Mouse (Mus musculus) lung, embryonic 16.5 days (tissue): ENCODE measurements at regions not wholly inside any gene's neighbourhood (a gene's known extent, or its start where the extent isn't known, plus 50 kb on each side); places are given as distances from the start of the nearest gene placed in this dataset.

Experiments used
- ATAC-seq: fragments of 200-750 bp; cut with Nextera tagmentation; 2 replicates; pipeline ENCODE4 v1.8.0; 2017; ENCODE audit warnings: low read depth, mild to moderate bottlenecking, moderate library complexity
- H3K27ac ChIP-seq: fragments of 300-500 bp; sonication (generic); 2 replicates; pipeline ENCODE4 v1.5.1; 2014; ENCODE audit warnings: mild to moderate bottlenecking, control low read depth, low read length
- H3K27me3 ChIP-seq: fragments of 300-500 bp; sonication (generic); 2 replicates; pipeline ENCODE4 v1.6.1; 2014; ENCODE audit warnings: low read depth, low read length, mixed read lengths; ENCODE audit not compliant: control insufficient read depth, insufficient read depth
- H3K36me3 ChIP-seq: fragments of 300-500 bp; sonication (generic); 2 replicates; pipeline ENCODE4 v1.6.1; 2014; ENCODE audit warnings: low read length; ENCODE audit not compliant: control insufficient read depth, insufficient read depth
- H3K4me1 ChIP-seq: fragments of 300-500 bp; sonication (generic); replicated peaks from 2 replicates; pipeline ENCODE4 v1.6.1; 2014; ENCODE audit warnings: low read length, mixed read lengths; ENCODE audit not compliant: control insufficient read depth, insufficient read depth
- H3K4me2 ChIP-seq: fragments of 300-500 bp; sonication (generic); 2 replicates; pipeline ENCODE4 v1.6.1; 2014; ENCODE audit warnings: low read depth, low read length, control low read depth
- H3K4me3 ChIP-seq: fragments of 300-500 bp; sonication (generic); 2 replicates; pipeline ENCODE4 v1.5.1; 2014; ENCODE audit warnings: mild to moderate bottlenecking, low read length, control low read depth
- H3K9ac ChIP-seq: fragments of 300-500 bp; sonication (generic); 2 replicates; pipeline ENCODE4 v1.6.1; 2014; ENCODE audit warnings: low read length, control low read depth
- H3K9me3 ChIP-seq: fragments of 300-500 bp; sonication (generic); 2 replicates; pipeline ENCODE4 v1.6.1; 2016; ENCODE audit warnings: low read length; ENCODE audit not compliant: control insufficient read depth
- WGBS: fragments of 180-500 bp; shearing (Covaris S2); extraction: QIAGEN DNeasy Blood & Tissue Kit; methylation state at CpG from one replicate; pipeline ENCODE4 v1.1.7; 2014; 5-methylcytosine and 5-hydroxymethylcytosine counted together

DNA sequence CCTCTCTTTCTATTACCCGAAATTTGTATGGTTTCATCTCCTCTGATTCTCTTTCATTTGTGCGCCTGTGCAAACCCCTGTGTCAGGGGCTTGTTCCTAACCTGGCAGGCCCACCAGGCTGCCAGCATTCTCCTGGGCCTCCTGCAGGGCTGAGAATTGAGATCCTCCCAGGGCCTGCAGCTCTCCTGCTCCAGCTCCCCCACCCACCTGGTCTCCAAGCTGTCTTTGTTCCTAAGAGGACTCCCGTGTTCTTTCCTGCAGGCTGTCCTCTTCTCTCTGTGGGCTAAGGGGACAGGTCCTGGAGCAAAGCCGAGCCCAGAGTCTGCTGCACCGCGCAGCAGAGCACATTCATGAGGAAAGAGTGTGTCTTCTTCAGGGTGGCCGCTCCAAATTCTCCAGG, 163.3 kb upstream of the Gm4791 start:
- no peaks in the 10 kb centered on the region for H3K27me3 ChIP-seq
- no peak overlapping the region for H3K27ac ChIP-seq
- no peak for ATAC-seq

DNA sequence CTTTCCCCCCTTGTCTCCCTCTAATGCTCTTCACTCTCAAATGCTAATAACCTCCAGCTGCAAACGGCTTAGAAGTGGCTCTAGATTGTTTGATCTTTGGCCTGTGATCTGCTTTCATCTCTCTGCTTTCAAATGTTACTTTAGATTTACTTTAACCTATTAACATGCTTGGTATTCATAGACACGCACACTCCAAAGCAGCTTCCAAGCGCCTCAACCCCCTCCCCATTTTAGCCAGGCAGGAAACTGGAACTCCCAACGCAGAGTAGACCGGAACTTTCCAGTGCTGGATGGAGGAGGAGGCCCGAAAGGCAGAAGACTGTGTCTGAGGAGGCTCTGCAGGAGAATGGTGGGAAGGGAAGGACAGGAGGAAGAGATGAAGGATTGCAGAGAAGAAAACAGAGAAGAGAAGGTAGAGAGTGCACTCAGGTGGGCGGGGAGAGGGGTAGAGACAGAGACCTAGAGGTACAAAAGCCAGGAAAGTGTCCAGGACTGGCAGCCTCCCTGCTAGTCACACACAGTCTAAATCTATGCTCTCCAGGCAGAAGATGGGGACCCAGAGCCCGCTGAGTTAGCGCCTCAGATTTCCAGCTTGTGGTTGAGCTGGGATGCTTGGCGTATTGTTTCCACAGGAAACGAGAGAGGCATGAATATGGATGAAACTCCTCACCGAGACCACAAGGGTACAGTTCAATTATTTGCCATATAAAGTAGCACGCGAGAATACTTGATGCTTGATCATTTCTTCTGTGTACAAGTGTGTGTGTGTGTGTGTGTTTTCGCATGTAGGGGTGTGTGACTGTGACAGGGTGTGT, 167.6 kb upstream of the Gm4791 start:
- 37% methylated on average over 15 of the region's 15 CpGs for WGBS
- Histone ChIP-seq H3K4me3 (no peak overlapping the region), H3K36me3 (no peaks in the 10 kb centered on the region), H3K27ac (no peak overlapping the region), H3K9ac (no peak overlapping the region), H3K4me1 (peaks cover 8% of the 10 kb centered on the region), H3K9me3 (no peaks in the 10 kb centered on the region), H3K4me2 (no peak overlapping the region), H3K27me3 (no peaks in the 10 kb centered on the region)
- ATAC-seq: no peak

More for the DNA sequence above, 163.3 kb upstream of the Gm4791 start:
- no peaks in the 10 kb centered on the region for H3K9me3 ChIP-seq
- 56% methylated on average over 7 of the region's 7 CpGs for WGBS
- H3K36me3 ChIP-seq: no peaks in the 10 kb centered on the region
- no peak overlapping the region for H3K9ac ChIP-seq
- peaks cover 6% of the 10 kb centered on the region for H3K4me1 ChIP-seq
- no peak overlapping the region for H3K4me2 ChIP-seq
- H3K4me3 ChIP-seq: no peak overlapping the region

DNA sequence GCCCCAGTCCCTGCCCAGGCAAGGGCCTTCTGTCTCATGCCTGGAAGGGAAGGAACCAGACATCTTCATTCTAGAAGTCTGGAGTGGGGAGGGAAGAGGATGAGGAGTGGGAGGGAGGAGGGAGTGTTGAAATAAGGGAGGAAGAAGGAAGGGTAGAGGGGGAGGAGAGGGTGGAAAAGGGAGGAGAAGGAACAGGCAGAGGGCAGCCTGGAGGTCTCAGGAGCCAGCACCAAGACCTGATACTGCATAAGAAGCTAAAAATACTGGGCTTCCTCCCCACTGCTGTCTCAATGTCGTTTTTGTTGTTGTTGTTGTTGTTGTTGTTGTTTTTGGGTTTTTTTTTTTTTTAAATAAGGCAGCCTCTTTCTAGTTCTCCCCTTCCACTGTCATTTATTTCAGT, 168.2 kb upstream of the Gm4791 start:
- no peak overlapping the region for H3K4me3 ChIP-seq
- no peak overlapping the region for H3K9ac ChIP-seq
- H3K4me1 ChIP-seq: peaks cover 8% of the 10 kb centered on the region
- no peaks in the 10 kb centered on the region for H3K36me3 ChIP-seq
- no peak overlapping the region for H3K27ac ChIP-seq
- no peak for ATAC-seq
- no peaks in the 10 kb centered on the region for H3K9me3 ChIP-seq
- H3K4me2 ChIP-seq: no peak overlapping the region
- WGBS: 0% methylated on average over 1 of the region's 1 CpGs
- H3K27me3 ChIP-seq: no peaks in the 10 kb centered on the region

DNA sequence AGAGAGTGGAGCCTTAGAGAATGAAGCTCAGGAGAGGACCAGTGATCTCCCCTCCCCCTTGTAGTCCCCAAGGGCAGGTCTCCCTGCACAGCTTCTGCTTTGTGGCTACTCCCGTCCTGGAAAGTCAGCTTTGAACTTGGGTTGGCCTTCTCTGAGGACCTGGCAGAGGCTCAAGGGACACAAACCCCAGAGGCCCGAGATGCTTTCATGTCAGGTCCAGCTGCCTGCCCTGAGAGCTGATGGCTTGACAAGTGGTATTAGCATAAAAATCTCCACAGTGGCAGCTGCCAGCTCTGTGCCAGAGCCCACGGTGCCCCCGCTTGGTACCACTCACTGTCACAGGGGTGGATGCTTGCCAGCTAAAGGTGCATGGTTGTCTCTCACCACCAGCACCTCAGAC, 173.8 kb upstream of the Gm4791 start:
- Histone ChIP-seq H3K4me3 (no peak overlapping the region), H3K27me3 (no peaks in the 10 kb centered on the region), H3K9me3 (no peaks in the 10 kb centered on the region), H3K27ac (no peak overlapping the region), H3K4me1 (no peaks in the 10 kb centered on the region), H3K9ac (no peak overlapping the region), H3K36me3 (no peaks in the 10 kb centered on the region), H3K4me2 (no peak overlapping the region)
- no peak for ATAC-seq
- 31% methylated on average over 4 of the region's 4 CpGs for WGBS

DNA sequence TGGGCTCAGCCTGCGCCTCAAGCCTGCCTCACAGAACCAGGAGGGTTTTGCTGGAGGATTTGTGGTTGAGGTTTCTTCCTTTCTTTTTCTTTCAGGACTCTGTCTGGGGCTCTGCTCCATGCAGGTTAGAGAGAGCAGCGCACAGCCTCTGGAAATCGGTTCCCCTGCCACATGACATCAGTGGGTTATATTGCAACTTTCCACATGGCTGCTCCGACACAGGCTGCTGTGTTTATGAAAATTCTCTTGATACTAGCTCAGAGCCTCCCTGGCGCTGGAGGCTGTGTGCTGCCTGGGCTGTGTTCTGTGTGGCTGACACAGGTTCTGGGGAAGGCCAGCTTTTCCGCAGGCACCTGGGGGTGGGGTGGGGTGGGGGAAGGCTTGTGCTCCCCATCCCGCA, 178.7 kb upstream of the Gm4791 start:
- H3K27ac ChIP-seq: no peak overlapping the region
- ATAC-seq: no peak
- H3K36me3 ChIP-seq: no peaks in the 10 kb centered on the region
- H3K9ac ChIP-seq: no peak overlapping the region
- H3K9me3 ChIP-seq: no peaks in the 10 kb centered on the region
- WGBS: 57% methylated on average over 7 of the region's 7 CpGs
- H3K4me3 ChIP-seq: no peak overlapping the region
- H3K4me2 ChIP-seq: no peak overlapping the region
- no peaks in the 10 kb centered on the region for H3K27me3 ChIP-seq
- no peaks in the 10 kb centered on the region for H3K4me1 ChIP-seq

DNA sequence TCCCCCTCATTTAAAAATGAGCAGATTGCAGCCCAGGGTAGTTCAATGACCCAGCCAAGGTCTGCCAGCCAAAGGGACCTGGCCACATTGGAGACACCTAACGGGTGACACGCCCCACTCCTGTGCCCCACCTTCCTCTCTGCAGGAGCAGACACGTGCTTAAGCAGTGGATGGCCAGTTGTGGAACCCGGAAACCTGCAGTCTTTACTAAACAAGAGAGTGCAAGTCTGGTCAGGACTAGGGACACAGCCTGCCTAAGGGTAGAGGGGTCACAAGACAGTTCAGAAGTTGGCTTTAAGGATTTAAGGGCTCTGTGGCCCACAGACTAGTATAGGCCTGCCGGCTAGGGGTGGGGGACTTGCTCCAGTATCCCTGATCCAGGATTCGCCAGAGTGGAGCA, 179.2 kb upstream of the Gm4791 start:
- H3K27ac ChIP-seq: no peak overlapping the region
- no peak for ATAC-seq
- 42% methylated on average over 6 of the region's 6 CpGs for WGBS
- H3K9me3 ChIP-seq: no peaks in the 10 kb centered on the region
- no peaks in the 10 kb centered on the region for H3K36me3 ChIP-seq
- no peak overlapping the region for H3K4me2 ChIP-seq
- no peaks in the 10 kb centered on the region for H3K4me1 ChIP-seq
- H3K9ac ChIP-seq: no peak overlapping the region
- no peaks in the 10 kb centered on the region for H3K27me3 ChIP-seq
- no peak overlapping the region for H3K4me3 ChIP-seq

DNA sequence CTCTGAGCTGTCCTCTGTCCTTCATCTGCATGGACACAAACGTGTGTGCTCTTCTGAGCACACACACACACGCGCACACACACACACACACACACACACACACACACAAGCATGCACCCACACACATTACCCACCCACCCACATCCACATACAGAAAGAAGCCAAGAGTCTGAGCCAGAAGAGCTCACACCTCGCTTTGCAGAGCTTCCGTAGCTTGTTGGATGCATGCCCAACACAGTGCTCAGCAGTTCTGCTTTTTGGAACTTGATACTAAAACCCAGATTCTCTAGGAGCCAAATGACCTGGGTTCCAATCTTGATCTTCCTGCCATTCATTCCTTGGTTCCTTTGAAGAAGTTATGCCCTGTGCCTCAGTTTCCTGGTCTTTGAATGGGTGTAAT, 182.4 kb upstream of the Gm4791 start:
- no peak overlapping the region for H3K9ac ChIP-seq
- no peak for ATAC-seq
- no peaks in the 10 kb centered on the region; the same call in 1 of the 2 replicates for H3K27me3 ChIP-seq
- H3K36me3 ChIP-seq: no peaks in the 10 kb centered on the region
- no peak overlapping the region for H3K4me3 ChIP-seq
- no peaks in the 10 kb centered on the region for H3K4me1 ChIP-seq
- no peaks in the 10 kb centered on the region for H3K9me3 ChIP-seq
- no peak overlapping the region for H3K27ac ChIP-seq
- H3K4me2 ChIP-seq: no peak overlapping the region
- WGBS: 61% methylated on average over 5 of the region's 5 CpGs

DNA sequence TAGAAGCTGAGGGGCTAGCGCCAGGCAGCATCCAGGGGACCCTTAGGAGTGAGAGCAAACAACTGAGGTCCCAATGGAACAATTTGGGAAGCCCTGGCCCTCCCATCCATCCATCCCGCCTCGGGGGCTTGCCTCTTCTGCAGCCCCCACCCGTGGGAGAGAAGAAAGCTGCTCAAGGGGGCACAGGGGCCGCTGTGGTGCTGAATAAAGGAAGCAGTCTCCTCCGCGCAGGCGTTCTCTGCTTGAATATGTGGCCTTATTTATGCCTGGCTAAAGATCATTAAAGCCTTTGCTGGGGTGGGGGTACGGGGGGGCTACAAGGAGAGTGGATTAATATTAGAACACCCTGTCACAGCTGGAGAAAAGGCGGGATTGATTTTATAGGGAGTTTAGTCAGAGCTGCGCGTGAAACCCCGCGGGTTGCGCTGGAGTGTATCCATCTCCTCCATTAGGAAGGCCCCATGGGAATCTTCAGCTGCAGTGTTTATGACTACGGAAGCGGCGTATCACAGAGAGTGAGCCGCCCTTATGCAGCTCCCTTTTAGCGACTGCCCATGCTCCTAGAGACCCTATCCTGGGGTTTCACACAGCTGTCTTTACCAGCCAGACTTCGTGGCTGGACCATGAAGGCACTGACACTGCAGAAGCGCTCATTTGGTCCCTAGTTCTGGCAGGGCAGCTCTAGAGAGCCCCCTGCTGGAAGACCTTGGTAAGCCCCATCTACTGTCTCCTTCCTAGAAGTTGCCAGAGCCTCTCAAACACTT, 183.9 kb upstream of the Gm4791 start:
- WGBS: 15% methylated on average over 22 of the region's 22 CpGs
- H3K36me3 ChIP-seq: no peaks in the 10 kb centered on the region
- no peaks in the 10 kb centered on the region for H3K4me1 ChIP-seq
- H3K9ac ChIP-seq: peak overlapping the region; percentile 21; the same call in 1 of the 2 replicates
- no peaks in the 10 kb centered on the region; the same call in 1 of the 2 replicates for H3K27me3 ChIP-seq
- H3K4me2 ChIP-seq: peak overlapping the region; percentile 56
- no peaks in the 10 kb centered on the region for H3K9me3 ChIP-seq
- H3K4me3 ChIP-seq: peak overlapping the region; percentile 31
- H3K27ac ChIP-seq: no peak overlapping the region
- peak; percentile 56 for ATAC-seq

DNA sequence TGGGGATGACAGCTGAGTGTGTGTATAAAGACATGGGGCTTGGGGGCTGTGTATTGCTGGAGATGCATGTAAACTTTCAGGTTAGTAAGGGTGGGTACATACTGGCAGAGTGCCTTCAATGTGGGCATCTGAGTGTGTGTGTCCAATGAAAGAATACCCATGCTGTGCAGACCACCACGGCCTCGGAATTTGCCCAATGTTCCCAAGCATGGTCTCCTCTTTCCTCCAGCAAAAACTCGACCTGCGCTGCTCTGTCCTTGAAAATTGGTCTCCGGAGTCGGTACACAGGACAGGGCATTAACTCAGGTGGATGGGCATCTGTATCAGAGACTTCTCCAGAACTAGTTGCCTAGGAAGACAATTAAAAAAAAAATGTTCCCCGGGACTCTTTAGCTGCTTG, 188.3 kb upstream of the Gm4791 start:
- Histone ChIP-seq H3K4me2 (no peak overlapping the region), H3K27me3 (no peaks in the 10 kb centered on the region; the same call in 1 of the 2 replicates), H3K9ac (no peak overlapping the region), H3K4me1 (no peaks in the 10 kb centered on the region), H3K9me3 (no peaks in the 10 kb centered on the region), H3K4me3 (no peak overlapping the region), H3K27ac (no peak overlapping the region), H3K36me3 (no peaks in the 10 kb centered on the region)
- WGBS: 80% methylated on average over 7 of the region's 7 CpGs
- no peak for ATAC-seq
